Mouse (Mus musculus): Measurements from ENCODE around the gene Kmt2a.
"Not testable (repeated sequence)": the region's sequence is repeated elsewhere in the genome, so short reads cannot be mapped to it uniquely, and the experiment has no call there.

The Kmt2a gene

DNA sequence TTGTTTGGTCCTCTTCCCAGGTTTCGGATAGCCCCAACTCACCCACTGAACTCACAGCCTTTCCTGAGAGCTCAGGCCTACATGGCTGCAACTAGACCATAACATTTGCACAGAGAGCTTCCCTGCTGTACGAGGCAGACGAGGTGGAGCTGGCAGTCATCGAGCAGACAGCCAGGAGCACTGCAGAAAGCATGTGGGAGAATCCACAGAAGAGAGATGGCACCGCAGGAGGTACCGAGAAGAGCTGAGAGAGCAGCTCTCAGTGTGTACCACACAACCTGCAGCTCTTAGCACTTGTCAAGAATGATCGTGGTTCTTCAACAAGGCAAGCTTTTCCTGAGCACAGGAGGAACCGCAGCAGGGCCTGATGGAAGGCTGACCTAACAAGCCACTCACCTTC is 66.9 kb downstream of the Kmt2a start:
- DNase-seq: no peak

- peak in 1 of 2 experiments; percentile 33 for DNase-seq
Observed at GRCm38 (mm10) chr9:44810316-44810715, 70.8 kb downstream of the Kmt2a start.

DNA sequence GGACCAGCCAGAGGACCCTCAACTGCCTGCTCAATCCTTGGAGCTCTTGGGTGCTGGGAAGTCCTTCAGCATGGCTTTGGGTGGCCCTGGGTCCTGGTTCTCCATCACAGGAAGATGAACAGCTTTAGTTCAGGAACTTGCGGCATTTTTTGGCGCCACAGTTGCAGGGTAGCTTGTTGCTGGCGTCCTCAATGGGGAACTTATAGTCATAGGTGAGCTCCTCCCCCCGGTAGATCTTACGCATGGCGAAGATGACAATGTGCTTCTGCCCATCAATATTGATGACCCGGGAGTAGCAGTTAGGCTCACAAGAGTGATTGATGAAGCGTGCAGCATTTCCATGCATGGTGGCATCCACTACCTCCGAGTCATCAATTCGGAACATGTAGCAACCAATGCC is 73.3 kb downstream of the Kmt2a start:
- no peak for DNase-seq

DNA sequence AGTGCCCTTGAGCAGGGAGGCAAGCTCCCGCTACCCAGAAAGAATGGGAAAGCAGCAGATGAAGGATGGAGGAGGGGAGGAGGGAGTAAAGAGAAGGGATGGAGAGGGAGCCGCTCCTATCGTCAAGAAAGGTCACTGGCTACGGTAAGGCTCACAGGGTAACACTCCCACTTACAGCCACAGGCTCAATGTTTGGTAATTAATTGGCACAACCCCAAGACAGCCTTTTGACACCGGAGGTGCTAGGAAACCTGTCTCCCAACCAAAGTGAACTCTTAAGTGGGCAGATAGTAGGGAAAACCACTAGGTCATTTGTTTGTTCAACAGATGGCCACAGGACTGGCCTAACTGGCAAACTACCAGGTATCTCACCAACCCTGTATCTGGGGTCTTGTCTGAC is 74.0 kb downstream of the Kmt2a start:
- peak in 1 of 2 experiments; percentile 60 for DNase-seq

DNA sequence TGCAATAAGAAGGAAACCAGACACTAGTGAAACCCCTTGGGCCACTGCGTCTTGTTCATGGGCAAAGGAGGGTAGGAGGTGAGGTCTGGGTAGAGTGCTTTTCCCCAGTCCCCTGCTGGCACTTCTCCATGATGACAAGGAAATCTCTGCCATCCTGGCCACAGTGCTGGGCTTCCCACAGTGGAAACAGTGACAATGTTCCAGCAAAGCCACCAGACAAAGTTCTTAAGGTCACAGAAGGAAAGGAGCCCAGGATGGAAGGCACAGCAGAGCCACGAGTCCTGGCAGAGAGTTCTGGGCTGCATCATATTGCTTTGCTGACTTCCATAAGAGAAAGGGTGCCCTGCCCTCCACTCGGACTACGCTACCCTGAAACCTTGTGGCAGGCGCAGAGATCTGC is 75.6 kb downstream of the Kmt2a start:
- DNase-seq: no peak

DNA sequence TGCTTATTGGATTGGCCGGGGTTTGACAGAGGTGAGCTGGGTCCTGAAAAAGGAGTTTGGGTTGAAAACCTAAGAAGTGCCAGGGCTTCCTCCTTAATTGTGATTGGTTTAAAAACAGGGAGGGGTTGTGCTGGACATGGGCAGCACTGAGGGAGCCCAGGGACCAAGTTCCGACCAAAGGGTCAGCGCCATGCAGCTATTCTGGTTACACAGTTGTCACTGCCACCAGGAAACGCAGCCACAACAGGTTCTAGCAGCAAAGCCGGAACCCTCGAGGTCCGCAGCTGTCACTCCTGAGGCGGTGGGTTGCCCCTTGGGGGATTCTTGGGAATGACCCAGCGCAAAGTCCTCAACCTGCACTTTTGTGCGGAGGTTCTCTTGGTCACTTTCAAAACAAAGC is 76.4 kb downstream of the Kmt2a start:
- DNase-seq: no peak

- DNase-seq: peak; percentile 81 to 86
Observed at GRCm38 (mm10) chr9:44802808-44803450, 78.2 kb downstream of the Kmt2a start, which contains the start of gene Ttc36. Gene Ttc36, minus strand, starts transcription at chr9:44803072.

DNA sequence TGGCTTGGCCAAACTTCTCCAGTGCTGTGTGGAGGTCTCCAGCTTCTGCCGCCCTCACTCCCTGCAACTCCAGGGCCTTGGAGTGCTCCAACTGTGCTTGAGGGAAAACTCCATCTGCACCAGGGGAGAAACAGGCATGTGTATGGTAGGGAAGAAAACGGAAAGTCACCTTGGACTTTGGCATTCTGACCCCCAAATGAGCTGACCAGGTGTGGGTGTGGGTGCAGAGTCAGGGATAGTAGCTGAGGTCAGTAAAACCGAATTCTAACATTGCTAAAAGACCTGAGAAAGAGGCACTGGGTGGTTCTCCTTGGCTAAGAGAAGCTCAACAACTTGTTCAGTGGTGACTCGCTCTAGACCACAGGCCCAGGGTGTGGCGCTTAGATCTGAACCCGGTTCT is 79.4 kb downstream of the Kmt2a start:
- peak in 1 of 2 experiments; percentile 17 for DNase-seq

GRCm38 (mm10) chr9:44799958-44800324 is 81.2 kb downstream of the Kmt2a start:
- DNase-seq: no peak

GRCm38 (mm10) chr9:44799102-44799957 is 81.8 kb downstream of the Kmt2a start, which contains the start of gene Tmem25:
Gene Tmem25, minus strand, starts transcription at chr9:44799307.
- peak; percentile 90 to 93 for DNase-seq

GRCm38 (mm10) chr9:44798298-44798697 is 82.8 kb downstream of the Kmt2a start:
- DNase-seq: no peak

GRCm38 (mm10) chr9:44792842-44793241 is 88.3 kb downstream of the Kmt2a start:
- no peak for DNase-seq

DNA sequence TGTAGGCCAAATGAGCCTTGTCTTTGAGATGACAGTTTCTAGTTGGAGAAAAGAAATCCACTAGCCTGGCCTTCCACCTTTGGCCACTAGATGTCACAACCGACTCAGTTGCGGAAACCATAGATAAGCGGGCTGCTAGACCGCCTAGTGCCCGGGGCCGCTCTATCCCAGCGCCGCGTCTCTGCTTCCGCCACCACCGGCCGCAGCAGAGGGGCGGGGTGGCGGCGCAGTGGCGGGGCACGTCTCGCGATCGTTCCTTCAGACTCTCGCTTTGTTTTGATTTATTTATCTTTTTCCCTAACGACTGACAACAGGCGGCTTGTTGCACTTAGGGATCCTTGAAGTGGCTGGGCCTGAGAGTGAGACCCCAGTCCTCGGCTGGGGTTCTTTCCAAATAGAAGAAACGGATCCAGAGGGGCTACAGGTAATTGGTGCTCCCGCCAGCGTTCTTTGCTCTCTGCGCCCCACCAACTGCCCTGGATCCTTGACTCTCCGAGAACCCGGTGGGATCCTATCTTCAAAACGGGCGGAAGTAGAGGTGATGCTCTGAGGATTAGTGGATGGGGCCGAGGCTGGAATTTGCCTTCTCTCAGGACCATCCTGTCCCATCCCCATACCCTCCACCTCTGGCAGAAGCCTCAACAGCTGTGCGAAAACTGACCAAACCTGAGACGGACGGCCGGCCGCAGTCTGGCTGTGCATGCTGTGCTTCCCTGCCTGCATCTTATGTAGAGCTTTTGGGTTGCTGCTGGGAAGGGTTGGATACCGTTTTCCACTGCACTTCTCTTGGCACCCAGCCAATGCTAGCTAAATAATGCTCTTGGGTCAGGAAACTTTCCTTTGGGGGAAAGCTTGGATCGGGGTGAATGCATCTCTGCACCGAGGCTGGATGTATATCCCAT is 108.1 kb downstream of the Kmt2a start:
- DNase-seq: peak; percentile 92 to 95

GRCm38 (mm10) chr9:44772392-44772749 is 108.7 kb downstream of the Kmt2a start:
- no peak for DNase-seq

- no peak for DNase-seq
Observed at GRCm38 (mm10) chr9:44771376-44771775, 109.7 kb downstream of the Kmt2a start.

- DNase-seq: not testable (repeated sequence)
Observed at GRCm38 (mm10) chr9:44768029-44768394, 113.1 kb downstream of the Kmt2a start.

DNA sequence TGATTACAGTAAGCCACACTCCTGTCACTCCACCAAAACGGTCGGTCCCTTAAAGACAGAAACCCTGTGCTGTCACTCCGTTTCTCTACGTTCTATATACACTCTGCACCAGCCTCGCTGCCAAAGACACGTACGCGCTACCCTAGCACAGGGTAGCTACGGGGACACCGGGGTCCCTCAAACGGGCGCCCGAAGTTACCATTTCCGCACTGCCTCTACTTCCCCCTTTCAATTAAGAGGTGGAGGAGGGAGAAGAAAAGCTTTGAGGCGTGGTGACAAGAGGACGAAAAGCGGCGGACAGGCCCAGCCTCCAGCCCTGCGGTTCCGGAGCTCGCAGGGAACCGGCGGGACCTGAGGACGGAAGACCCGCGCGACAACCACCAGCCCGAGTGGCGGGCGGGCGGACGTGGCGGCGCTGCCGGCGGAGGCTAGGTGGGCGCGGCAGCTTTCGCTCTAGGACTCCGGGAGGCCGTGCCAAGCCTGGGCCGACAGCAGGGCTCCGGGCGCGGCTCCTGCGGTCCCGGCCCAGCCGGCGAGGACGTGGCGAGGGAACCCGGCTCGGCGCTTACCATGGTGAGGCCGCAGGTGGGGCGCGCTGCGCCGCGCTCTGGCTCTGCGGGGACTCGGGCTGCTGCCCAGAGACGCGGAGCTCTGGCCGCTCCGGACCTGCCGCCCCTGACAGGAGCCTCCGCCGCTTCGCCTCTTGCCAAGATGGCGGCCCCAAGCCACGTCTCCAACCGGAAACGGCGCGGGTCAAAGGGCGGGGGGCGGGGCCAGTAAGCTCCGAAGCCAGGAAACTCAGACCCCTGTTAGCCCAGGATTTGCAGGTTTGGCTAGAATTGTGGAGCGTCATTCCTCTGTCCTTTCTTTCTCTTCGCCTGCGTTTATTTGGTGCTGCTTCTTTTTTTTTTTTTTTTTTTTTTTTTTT is 113.7 kb downstream of the Kmt2a start, which contains the start of the genes Arcn1 and Ift46:
Gene Arcn1 (minus strand): TSS at position 745 of the 928 bp plus-strand sequence.
Gene Ift46 (plus strand): TSS at position 808 of the 928 bp plus-strand sequence.
- DNase-seq: peak; percentile 82 to 85

DNA sequence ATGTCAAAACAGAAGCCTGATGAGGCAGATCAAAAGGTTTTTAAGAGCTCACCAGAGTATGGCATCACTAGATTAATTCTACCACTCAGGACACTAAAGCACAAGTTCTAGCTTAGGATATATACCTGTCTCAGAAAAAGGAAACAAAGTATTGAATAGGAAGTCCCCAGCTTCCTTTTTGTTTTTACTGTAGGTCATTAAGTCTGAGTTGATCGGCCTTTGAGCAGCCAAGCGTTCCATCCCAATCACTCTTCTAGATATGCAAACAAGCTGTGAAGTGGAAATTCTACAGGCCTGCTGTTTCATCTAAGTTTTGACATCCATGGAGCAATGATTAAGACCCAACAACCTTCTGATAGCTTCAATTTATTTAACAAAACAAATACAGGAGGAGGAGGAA is 120.2 kb downstream of the Kmt2a start:
- no peak for DNase-seq

Measured in lung, adult 18-20 months (tissue).